Mouse (Mus musculus) thymus, adult 2 months (tissue): ENCODE results near the gene Lect2. TPM values are rescaled to one million over a fixed set of nuclear protein-coding genes. Genes with fewer than 3 reads are reported as not detected.

ENCODE experiments used
- DNase-seq: peaks from one replicate; pipeline ENCODE4 v3.0.0; 2021
- H3K27ac ChIP-seq: fragments of 200-500 bp; 2 replicates; pipeline ENCODE4 v1.5.1; 2012; ENCODE audit warnings: low read length, control low read depth; ENCODE audit not compliant: control insufficient read depth, insufficient read depth
- H3K27me3 ChIP-seq: fragments of 200-500 bp; 2 replicates; pipeline ENCODE4 v1.6.1; 2012; ENCODE audit warnings: mild to moderate bottlenecking, low read length, moderate library complexity, mixed read lengths; ENCODE audit not compliant: control insufficient read depth, insufficient read depth
- H3K36me3 ChIP-seq: fragments of 200-500 bp; 2 replicates; pipeline ENCODE4 v1.6.1; 2012; ENCODE audit warnings: mild to moderate bottlenecking, low read length, moderate library complexity; ENCODE audit not compliant: control insufficient read depth, insufficient read depth
- H3K4me1 ChIP-seq: fragments of 200-500 bp; replicated peaks from 2 replicates; pipeline ENCODE4 v1.6.1; 2012; ENCODE audit warnings: low read length; ENCODE audit not compliant: control insufficient read depth, insufficient read depth
- H3K4me3 ChIP-seq: fragments of 200-500 bp; 2 replicates; pipeline ENCODE4 v1.5.1; 2012; ENCODE audit warnings: mild to moderate bottlenecking, low read length, control low read depth, moderate library complexity; ENCODE audit not compliant: control insufficient read depth, insufficient read depth
- CTCF ChIP-seq: fragments of 200-500 bp; IDR thresholded peaks from 2 replicates; pipeline ENCODE4 v1.5.1; 2012; ENCODE audit warnings: mild to moderate bottlenecking, control low read depth, low read length, moderate library complexity, borderline replicate concordance; ENCODE audit not compliant: control insufficient read depth, poor library complexity, insufficient read depth; ENCODE audit errors: extremely low read depth
- POLR2A ChIP-seq: fragments of 200-500 bp; IDR thresholded peaks from 2 replicates; pipeline ENCODE4 v1.6.1; 2012; ENCODE audit warnings: mild to moderate bottlenecking, low read length, control low read depth, moderate library complexity; ENCODE audit not compliant: control insufficient read depth, poor library complexity, insufficient read depth; ENCODE audit errors: extremely low read depth
- WGBS: fragments of 180-500 bp; shearing (Covaris S2); methylation state at CpG from one replicate; pipeline ENCODE4 v1.1.7; 2018; 5-methylcytosine and 5-hydroxymethylcytosine counted together
- polyA plus RNA-seq: library from polyadenylated mRNA; depleted of rRNA; stranded (reverse); fragments of >200 nt; gene quantifications from 2 replicates; pipeline ENCODE4 v1.2.3, GENCODE M21; 2012; rRNA removed

Lect2 gene
- polyA plus RNA-seq = 0.33 TPM in 1 of 2 replicates, not detected in the other

DNA sequence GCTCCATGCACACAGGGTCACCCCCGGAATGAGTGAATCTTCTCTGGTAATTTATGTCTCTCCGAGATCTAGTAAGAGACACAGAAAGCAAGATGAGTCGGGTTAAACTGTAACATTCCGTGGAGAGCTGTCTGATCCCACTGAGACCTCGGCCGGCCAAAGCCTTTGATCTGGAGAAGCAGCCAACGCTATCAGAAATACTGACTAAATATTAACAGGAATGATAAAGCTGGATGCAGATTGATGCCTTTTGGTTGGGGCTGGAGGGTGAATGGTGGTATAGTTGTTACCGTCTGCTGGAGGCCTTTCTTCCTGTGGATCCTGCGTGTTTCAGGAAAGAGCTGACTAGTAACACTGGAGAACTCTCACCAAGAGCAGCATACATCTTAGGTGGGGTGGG, at the start of gene Lect2:
Gene Lect2 (minus strand): TSS at position 102 of the 400 bp plus-strand sequence.
- TF ChIP-seq CTCF (no peak), POLR2A (no peak)
- WGBS = 98% methylated on average over 9 of the region's 9 CpGs
- DNase-seq = no peak

GRCm38 (mm10) chr13:56597296-56597695, 49.0 kb upstream of the Lect2 start:
- H3K27me3 ChIP-seq = no peaks in the 10 kb centered on the region
- no peak for TF ChIP-seq POLR2A
- no peak for TF ChIP-seq CTCF
- H3K36me3 ChIP-seq = no peaks in the 10 kb centered on the region
- no peak for DNase-seq
- H3K27ac ChIP-seq = no peak overlapping the region
- no peaks in the 10 kb centered on the region for H3K4me1 ChIP-seq
- 96% methylated on average over 4 of the region's 4 CpGs for WGBS
- no peak overlapping the region for H3K4me3 ChIP-seq

More for the DNA sequence above, at the start of gene Lect2:
- Histone ChIP-seq H3K4me1 (no peaks in the 10 kb centered on the region), H3K4me3 (no peak within 1 kb of the TSS), H3K27me3 (no peaks in the 10 kb centered on the region), H3K36me3 (no peaks in the 10 kb centered on the region), H3K27ac (no peak within 1 kb of the TSS)

- WGBS = 96% methylated on average over 8 of the region's 8 CpGs
- no peaks in the 10 kb centered on the region for H3K27me3 ChIP-seq
- no peak for DNase-seq
- H3K27ac ChIP-seq = no peak overlapping the region
- no peaks in the 10 kb centered on the region for H3K36me3 ChIP-seq
- no peaks in the 10 kb centered on the region for H3K4me1 ChIP-seq
- no peak for TF ChIP-seq POLR2A
- TF ChIP-seq CTCF = no peak
- no peak overlapping the region for H3K4me3 ChIP-seq
Observed at GRCm38 (mm10) chr13:56595246-56595645, 46.9 kb upstream of the Lect2 start.

DNA sequence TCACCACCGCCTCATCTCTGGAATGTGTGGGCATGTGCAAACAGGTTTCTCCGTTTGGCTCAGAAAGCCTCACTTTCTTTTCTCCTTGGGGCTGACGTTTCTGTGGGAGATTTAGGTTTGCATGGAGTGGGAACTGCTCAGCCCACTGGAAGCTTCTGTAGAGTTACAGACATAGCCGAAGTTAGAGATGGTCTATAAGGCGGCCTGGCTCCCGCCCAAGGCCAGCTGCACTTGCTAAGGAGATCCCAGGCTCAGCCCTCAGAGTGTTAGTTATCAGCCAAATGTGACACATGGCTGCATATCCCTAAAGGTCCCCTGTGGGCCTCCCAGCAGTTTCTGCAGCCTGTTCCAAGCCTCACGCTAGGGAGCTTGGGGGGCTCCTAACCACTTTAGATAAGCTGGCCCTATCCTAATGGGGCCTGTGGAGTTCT, 45.7 kb upstream of the Lect2 start:
- no peak for DNase-seq
- H3K27ac ChIP-seq = no peak overlapping the region
- no peak overlapping the region for H3K4me3 ChIP-seq
- WGBS = 95% methylated on average over 7 of the region's 7 CpGs
- TF ChIP-seq POLR2A (no peak), CTCF (no peak)
- no peaks in the 10 kb centered on the region for H3K27me3 ChIP-seq
- H3K36me3 ChIP-seq = no peaks in the 10 kb centered on the region
- H3K4me1 ChIP-seq = no peaks in the 10 kb centered on the region

GRCm38 (mm10) chr13:56593196-56593595, 44.9 kb upstream of the Lect2 start:
- DNase-seq = no peak
- Histone ChIP-seq H3K27me3 (no peaks in the 10 kb centered on the region), H3K36me3 (no peaks in the 10 kb centered on the region), H3K4me1 (no peaks in the 10 kb centered on the region), H3K4me3 (no peak overlapping the region), H3K27ac (no peak overlapping the region)
- 19% methylated on average over 5 of the region's 5 CpGs for WGBS
- no peak for TF ChIP-seq CTCF
- TF ChIP-seq POLR2A = no peak

GRCm38 (mm10) chr13:56591939-56592338, 43.6 kb upstream of the Lect2 start:
- H3K27me3 ChIP-seq = no peaks in the 10 kb centered on the region
- WGBS = 19% methylated on average over 2 of the region's 2 CpGs
- H3K4me1 ChIP-seq = no peaks in the 10 kb centered on the region
- no peak overlapping the region for H3K4me3 ChIP-seq
- H3K27ac ChIP-seq = no peak overlapping the region
- TF ChIP-seq POLR2A (no peak), CTCF (no peak)
- DNase-seq = no peak
- H3K36me3 ChIP-seq = no peaks in the 10 kb centered on the region

DNA sequence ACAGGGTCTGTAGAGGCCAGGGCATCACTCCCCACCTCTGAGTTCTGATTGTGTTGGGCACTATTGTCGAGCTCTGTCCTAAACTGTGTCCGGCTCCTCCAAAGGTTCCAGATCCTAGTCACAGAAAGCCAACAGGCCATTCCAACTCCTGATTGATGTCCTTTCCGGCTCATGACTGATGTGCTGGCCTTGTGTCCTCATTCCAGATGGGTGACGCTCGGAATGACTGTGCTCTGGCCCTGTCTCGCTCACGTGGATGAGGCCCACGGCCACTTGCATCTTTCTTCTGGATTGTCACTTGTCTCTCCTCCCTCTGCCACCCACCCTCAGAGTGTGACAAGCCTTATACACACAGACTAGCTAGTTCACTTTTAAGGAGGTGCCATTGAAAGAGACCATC, 42.9 kb upstream of the Lect2 start:
- no peaks in the 10 kb centered on the region for H3K4me1 ChIP-seq
- H3K27me3 ChIP-seq = no peaks in the 10 kb centered on the region
- H3K27ac ChIP-seq = no peak overlapping the region
- no peak for TF ChIP-seq POLR2A
- no peak for TF ChIP-seq CTCF
- WGBS = 95% methylated on average over 8 of the region's 8 CpGs
- H3K4me3 ChIP-seq = no peak overlapping the region
- no peaks in the 10 kb centered on the region for H3K36me3 ChIP-seq
- DNase-seq = no peak
